Mouse (Mus musculus) CD4-positive, CD25-positive, alpha-beta regulatory T cell, adult 4 months (primary cell): ENCODE results near the gene Galnt10. TPM values are rescaled to one million over a fixed set of nuclear protein-coding genes. Genes with fewer than 3 reads are reported as not detected.
A peak's percentile ranks its signal among the peaks of the same experiment; 100 is the strongest.

Source experiments
- ATAC-seq: one replicate; pipeline ENCODE4 v1.8.0; 2017
- polyA plus RNA-seq, 2 experiments: library from polyadenylated mRNA; unstranded; fragments of 100-300 nt; shearing (Covaris generic); gene quantifications; one replicate each; pipeline ENCODE4 v1.2.1; 2017

Gene Galnt10
- polyA plus RNA-seq, 2 experiments from 2014 or later, result 7.4 to 8.3 TPM

DNA sequence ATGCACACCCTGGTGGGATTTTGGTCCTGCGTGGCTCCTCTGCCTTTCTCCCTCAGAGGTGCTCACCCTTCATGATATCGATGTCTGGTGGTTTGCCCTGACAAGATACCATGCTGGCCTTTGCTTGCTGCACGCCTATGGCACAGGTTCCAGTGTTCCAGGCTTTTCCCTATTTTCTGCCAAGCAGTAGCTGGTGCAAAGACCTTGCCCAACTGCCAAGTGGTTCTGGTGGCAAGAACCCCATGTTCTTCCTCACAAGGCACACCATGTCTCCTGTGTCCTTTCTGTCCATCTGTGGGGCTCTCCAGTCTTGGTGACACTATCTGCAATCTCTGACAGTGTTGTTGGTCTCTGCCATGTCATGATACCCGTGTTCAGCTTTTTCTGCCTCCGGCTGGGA, 45.6 kb downstream of the Galnt10 start:
- ATAC-seq, result no peak

DNA sequence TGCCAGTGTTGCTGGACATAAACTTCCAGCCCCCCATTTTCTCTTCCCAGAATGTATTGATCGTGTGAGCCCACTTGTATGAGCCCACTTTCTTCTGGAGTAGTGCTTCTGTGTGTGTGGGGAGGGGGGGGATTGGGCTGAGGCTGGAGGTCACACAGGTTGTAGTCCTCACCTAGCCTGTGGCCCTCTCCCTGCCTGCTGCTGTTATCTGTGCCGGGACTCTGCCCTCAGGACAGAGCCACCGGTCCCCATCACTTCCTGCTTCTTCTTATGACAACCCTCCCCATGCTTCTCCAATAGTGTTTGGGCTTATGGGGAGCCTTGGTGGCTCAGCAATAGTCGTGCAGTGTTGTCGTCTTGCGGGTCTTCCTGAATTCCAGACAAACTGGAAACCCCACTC, 46.7 kb downstream of the Galnt10 start:
- ATAC-seq, result no peak

DNA sequence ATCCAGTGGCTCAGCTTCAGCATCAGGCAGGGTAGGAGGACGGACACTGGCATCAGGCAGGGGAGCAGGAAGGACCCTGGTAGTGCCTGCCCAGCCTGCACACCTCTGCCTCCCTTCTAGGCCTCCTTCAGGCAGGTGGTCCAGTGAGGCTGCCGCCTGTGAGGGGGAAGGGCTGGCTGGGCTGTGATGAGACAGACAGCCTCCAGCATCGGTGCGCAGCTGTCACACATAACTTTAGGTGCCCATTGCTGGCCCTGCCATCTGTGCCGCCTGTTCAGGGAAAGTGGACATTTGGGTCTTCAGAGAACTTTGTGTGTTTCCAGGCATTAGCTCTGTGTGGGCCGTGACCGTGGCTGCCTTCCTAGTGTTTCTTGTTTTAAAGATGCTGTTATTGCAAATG, 47.5 kb downstream of the Galnt10 start:
- ATAC-seq, result no peak

DNA sequence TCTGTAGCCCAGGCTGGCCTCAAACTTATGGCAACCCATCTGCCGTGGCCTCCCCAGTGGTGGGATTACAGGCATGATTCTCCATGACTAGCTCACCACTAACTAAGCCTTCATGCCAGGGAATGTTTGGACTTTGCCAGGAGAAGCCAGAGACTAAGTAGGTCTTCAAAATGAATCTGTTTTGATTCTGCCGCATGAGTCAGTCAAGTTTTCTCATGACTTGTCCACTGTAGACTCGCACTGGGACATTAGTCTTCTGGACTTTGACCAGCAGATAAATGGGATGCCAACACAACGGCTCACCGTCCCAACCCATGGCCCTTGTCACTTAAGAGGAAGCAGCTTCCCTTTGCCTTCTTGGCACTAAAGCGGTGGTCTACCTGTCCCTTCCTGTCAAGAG, 49.2 kb downstream of the Galnt10 start:
- ATAC-seq, result no peak

DNA sequence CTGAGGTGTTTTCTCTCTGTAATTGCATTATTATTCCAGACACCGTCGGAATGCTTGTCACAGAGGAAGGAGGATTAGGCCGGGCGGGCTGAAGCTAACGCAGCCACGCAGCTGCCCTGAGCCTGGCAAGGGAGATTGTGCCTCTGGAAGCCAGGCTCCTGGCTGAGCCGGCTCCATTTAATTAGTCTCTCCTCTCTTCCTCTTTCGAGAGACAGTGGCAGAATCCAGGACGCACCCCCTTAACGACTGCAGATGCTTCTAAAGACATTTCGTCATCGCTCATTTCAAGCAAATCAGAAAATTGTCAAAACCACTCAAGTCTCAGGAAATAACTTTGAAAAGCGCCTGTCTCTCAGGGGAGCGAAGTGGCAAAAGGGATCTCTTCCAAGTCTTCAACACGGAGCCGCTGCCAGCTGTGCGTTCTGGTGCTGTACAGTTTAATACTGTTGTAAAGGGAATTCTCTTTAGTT, 51.0 kb downstream of the Galnt10 start:
- no peak for ATAC-seq

DNA sequence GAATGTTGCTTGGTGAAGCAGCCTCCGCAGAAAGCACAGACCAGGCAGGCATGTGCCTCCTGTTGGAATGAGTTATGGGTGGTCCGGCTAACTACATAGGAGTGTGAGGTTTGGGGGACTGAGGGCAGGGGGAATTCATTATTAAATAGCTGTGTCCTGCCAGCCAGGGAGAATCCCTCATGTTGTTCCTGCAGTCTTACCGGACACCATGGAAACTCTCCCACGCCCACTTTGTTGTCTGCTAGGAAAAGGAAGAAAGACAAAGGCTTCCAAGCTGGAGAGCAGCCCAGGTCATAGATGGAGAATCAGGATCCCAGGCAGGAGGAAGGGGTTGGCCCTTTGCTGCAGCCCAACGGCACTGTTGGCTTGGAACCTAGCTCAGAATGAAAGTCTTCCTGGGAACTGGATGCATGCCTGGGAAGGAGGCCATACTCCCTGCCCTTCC, 51.6 kb downstream of the Galnt10 start:
- ATAC-seq, result no peak

DNA sequence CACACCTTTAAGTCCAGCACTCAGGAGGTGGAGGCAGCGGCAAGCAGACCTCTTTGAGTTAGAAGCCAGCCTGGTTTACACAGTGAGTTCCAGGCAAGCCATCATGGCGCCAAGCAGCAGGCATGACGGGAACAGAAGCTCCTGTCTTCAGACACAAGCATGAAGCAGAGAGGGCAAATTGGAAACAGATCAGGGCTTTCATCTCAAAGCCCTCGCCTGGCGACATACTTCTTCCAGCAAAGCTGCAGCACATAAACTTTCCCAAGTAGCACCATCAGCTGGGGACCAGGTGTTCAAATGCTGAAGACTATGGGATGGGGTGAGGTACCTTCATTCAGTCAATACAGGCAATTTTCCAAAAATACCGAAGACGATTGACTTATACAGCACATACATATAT, 54.9 kb downstream of the Galnt10 start:
- ATAC-seq, result no peak

DNA sequence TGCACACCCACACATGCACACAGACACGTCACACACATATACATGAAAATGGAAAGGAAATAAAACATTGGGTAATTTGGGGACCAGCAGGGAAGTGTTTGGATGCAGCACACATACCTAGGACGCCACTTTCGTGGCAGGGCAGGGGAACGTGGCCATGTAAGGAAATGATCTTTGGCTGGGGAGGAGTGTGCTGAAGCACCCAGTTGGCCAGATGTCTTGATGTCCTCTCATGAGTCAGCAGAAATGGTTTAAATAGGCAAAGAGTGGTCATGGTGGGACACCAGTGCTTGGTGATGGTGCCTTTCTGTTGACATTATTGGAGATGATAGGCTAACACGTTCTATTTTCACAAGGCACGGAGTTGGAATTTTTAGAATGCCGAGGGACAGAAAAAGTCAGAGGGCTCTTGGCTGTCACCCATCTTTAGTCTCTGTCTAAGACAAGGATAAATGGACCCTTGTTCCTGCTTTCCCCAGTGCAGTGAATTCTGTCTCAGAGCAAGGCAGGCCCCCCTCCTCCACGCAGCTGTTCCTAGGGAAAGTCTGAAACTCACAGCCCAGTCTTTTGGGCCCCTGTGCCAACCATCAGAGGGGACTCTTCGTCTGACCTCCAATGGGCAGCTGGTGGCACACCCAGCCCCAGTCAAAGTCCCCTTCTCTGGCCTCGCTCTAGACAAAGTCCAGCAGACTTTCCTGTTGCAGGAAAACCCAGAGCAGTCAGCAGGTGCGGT, 56.1 kb downstream of the Galnt10 start:
- ATAC-seq, result no peak

DNA sequence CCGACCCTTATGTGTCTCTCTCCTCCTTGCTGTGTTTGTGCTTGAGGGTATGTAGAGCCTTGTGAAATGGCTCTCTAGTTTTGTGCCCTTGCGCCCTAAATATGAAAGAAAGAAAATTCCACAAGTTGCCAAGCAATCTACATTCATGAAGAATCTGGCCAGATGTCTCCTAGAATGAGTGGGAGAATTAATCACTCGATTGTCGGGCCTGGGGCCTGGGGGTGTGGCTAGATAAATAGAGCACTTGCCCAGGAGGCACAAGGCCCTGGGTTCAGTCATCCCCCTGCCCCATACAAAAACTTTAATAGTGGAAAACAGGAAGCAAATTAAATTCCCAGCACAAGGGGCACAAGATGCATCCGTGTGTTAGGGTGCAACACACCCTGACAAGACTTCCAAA, 56.7 kb downstream of the Galnt10 start:
- no peak for ATAC-seq

DNA sequence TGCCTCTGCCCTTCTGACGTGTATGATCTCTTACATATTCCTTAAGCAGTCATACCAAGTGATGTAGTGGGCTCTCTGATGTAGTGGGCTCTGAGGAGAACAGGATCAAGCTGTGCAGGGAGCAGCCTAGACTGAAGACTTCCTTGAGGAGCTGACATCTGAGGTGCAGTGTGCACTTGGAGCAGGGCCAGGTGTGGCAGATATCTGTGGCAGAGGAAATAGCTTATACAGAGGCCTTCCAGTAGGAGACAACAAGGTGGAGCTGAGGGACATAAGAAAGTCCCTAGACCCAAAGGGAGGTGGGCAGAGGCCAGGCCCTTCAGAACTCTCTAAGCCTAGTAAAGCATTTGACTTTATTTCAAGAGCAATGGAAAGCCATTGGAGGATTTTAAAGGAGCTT, 61.4 kb downstream of the Galnt10 start:
- ATAC-seq, result no peak

DNA sequence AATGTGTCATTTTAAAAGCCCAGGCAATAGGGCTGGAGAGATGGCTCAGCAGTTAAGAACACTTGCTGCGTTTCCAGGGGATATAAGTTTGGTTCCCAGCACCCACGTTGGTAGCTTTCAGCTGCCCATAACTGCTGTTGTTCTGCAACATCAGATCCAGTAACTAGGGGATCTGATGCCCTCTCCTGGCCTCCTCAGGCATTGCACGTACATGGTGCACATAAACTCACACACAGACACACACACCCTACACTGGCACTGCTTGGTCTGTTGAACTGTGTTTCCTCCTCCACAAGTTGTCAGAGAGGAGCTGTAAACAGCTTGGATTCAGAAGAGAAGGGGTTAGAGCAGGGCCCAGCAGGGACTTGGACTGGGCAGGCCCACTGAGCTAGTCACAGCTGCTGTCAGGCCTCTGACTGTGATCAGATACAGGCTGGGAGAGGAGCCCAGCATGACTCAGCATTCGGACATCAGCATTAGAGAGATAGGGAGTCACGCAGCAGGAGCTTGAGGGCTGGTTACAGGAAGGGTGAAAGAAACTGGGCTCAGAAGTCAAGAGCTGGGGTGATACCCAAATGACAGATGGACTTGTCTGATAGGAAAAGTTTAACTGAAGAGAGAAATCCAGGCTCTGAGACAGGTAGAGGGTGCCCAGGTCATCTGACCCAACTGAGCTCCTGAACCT, 62.0 kb downstream of the Galnt10 start:
- no peak for ATAC-seq

DNA sequence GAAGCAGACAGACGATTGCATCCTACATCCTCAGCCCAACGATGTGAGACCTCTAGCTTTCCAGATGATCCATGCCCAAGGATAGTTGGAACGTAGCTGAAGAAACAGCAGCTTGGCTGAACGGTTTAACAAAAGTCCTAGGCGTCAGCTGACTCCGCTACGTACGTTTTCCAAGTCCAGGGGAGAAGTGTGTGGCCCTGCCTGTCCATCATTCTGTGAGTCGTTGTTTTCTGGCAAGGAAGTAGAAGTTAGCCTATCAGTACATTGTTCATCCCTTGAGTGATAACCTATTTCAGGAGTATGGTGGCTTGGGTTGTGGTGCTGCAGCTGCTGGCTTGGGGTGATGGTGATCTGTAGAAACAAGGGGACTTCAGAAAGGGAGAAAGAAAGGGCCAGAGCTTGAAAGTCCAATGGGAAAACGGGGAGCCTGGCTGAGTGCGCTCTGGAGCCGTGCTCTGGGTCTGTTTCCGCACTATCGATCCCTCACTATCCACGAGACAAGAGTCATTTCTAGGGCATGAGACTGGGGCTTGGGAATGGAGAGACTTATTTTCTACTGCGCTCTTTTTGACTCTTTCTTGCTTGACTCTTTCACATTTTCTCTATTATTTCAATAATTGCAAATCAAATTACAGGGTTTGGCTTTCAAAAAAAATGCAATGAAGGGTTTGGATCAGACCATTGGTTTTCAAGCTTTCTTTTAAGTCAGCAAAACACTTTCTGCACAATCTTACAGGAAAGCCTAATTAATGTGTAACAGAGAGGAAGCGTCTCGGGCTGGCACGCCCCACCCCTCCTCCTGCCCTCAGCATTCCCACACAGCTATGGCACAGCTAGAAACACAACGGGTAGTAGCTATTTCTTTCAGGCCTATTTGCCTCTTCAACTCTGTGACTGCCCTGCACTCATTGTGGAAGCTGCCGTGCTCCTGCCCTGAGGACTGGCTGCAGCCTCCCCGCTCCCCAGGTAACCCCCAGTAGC, 63.2 kb downstream of the Galnt10 start:
- no peak for ATAC-seq

DNA sequence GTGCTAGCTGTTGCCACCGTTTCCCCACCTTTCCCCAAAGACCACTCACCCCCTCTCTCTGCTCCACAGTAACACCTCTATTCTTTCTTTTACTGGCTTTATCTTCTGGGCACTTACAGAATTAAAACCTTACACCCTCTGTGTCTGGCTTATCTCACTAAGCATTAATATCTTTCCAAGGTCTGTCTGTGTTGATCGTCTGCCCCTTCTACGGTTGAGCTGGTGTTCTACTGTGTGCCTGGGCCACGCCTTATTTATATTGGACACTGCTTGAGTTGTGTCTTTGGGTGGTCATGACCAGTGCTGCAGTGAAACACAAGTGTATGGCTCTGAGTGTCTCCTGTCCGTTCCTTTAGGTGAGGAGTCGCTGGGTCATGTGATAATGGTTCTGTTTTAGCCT, 68.7 kb downstream of the Galnt10 start:
- no peak for ATAC-seq

DNA sequence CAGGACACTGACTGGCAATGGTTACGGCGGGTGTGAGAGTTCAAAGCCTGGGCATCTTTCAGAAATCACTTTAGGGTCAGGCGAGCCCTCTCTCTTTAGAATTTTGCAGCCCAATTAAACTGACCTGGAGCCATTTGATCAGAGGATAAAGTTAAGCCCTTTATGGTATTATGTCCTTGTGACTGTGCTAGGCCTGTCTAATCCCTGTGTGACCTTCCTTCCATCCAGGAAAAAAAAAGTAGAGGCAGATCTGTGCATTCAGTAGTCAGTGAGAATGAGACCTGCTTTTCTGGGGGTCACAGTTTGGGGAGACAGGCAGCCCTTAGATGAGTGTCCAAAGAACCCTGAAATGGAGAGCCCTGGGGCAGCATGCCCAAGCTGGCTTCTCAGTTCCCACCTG, 71.5 kb downstream of the Galnt10 start:
- no peak for ATAC-seq

DNA sequence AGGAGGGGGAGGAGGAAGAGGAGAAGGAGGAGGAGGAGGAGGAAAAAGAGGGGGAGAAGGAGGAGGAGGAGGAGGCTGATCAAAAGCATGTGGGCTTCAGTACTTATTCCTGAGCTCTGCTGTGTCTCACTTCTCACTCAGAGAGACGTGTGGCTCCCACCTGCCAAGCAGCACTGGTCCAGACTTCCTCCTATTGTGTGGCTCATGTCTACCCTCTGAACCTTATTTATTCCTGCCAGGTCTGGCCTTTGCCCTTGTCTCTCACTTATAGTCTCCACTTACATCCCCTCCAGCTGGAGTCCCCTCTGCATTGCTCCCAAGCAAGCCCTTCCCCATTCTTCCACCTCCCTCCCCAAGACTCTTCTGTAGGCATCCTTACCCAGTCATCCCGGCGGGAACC, 72.2 kb downstream of the Galnt10 start:
- ATAC-seq, result no peak

DNA sequence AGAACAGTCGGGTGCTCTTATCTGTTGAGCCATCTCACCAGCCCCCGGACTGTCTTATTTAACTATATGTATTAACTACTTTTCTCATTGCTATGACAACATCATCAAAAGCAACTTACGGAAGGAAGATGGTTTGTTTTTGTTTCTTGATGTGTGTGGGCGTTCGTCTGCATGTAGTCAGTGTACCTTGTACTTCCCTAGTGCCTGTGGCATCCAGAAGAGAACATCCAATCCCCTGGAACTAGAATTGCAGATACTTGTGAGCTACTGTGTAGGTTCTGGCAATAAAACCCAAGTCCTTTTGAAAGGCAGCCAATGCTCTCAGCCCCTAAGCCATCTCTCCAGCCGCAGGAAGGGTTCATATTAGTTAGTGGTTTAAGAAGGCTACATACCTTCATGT, 72.8 kb downstream of the Galnt10 start:
- ATAC-seq, result peak; percentile 49

DNA sequence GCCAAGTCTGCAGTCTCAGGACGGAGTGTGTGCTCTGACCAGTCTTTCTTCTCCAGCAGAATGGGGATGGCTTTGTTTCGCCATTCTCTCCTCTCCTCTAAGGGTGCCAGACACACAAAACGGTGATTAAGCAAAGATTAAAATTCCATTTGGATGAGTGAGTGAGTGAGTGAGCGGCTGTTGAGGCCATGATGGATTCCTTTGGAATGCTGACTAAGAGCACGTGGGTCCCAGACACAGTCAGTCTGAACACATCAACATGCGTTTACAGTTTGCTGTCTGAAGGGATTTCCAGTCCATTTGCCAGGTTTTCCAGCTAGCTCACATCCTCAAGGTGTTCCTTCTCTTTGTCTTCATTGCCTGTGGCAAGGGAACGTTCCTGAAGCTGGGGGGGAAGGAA, 74.4 kb downstream of the Galnt10 start:
- no peak for ATAC-seq

DNA sequence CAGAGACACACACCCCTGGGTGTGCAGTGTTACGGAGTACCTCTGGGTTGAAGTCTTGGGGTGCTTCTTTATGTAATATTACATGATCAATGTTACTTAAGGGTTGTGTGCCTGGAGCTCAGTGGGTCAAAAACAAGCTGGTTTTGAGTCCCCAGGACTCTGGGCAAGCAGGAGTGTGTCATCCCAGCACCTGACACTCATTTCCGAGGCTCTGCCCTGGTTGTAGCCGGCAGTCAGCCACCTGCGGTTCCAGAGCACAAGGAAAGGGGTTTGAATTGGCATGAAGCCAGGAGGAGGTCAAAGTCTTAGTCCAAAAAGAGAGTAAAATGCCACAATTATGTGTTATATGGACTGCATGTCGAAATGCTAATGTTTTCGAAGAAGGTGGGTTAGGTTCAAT, 74.8 kb downstream of the Galnt10 start:
- ATAC-seq, result no peak

DNA sequence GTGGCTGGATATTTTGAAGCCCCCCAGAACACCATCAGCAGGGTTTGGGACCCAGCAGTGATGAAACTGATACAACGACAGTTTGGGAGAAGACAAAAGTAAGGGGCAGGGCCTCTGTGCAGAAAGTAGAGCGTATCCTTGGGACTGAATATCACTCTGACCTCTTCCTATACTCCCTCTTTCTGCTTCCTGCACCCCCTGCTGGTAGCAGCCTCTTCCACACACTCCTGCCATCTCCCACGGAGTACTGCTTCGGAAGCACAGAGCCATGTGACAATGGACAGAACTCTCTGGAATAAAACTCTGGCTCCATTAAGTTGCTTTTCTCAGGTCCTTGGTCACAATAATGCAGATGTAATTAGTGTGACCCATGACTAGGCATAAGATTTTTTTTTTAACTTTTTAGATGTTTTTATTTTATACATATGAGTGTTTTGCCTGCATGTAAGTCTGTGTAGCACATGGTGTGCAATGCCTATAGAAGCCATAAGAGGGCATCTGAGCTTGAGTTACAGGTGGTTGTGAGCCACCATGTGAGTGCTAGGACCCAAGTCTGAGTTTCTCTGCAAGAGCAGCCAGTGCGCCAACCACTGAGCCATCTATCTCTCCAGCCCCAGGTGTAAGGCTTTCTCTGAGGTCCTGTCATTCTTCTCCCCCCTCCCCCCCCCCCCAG, 79.7 kb downstream of the Galnt10 start:
- no peak for ATAC-seq

DNA sequence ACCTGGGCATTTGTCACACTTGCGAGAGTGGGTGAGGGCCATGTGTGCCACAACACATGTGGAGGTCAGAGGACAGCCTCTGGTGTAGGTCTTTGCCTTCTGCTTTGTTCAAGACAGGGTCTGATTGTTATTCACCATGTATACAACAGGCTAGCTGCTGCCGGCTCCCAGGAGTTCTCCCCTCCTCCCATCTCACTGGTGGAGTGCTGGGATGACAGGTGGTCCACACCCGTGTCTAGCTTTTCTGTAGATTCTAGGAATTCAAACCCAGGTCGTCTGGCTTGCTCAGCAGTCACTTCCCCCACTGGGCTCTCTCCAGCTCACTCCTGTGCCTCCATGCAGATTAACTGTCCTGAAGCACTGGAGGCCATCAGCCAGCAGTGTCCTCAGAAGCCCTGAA, 80.7 kb downstream of the Galnt10 start:
- no peak for ATAC-seq

DNA sequence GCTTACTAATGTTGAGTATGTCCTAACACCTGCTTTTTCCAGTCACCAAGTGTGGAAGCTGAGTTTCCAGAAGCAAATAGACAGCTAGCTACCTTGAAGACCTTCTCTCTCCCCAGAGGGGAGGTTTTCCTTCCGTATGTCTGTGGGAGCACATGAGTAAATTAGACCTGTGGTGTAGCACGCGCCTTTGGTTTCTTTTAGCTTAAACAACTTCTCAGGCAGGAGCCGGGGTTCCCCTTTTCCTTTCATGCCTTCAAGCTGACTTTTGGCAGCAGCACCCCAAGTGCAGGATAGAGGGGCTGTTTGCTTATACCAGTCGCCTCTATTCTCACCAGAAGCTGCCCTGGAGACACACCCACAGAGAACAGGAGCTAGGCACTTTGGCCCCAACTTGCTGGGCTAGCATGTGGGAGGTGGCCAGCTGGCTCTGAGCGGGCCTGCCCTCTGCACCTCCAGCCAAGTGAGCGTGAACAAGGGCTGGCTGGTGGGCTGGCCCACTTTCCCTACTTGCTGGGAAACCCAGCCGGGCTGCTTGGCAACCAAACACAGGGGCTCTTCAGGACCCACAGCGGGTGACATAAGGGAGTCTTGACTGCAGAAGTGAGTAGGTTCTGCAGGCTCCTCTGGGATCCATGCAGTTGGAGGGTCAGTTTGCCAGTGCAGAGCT, 82.2 kb downstream of the Galnt10 start:
- ATAC-seq, result no peak
